Mouse (Mus musculus) urinary bladder, postnatal 4 days (tissue): Measurements from ENCODE around the gene Ddx11.
"Not testable (repeated sequence)": the region's sequence is repeated elsewhere in the genome, so short reads cannot be mapped to it uniquely, and the experiment has no call there.

Experiments
- DNase-seq, 2 experiments: peaks; one replicate each; pipeline ENCODE4 v3.0.0; 2021 to 2022; ENCODE audit warnings: low spot score in 2 of 2

The Ddx11 gene

GRCm38 (mm10) chr17:66112166-66112565, 11.2 kb upstream of the Ddx11 start:
- no peak for DNase-seq

- DNase-seq = no peak
These were observed 4.3 kb upstream of the Ddx11 start for GRCm38 (mm10) chr17:66118991-66119390.

GRCm38 (mm10) chr17:66120701-66121100, 2.6 kb upstream of the Ddx11 start:
- DNase-seq = no peak

GRCm38 (mm10) chr17:66123816-66124610, 693 bp downstream of the Ddx11 start:
- DNase-seq = no peak

GRCm38 (mm10) chr17:66125211-66125610, 1.9 kb downstream of the Ddx11 start:
- no peak for DNase-seq

- DNase-seq = no peak
These were observed 7.1 kb downstream of the Ddx11 start for GRCm38 (mm10) chr17:66130371-66130770.

- no peak for DNase-seq
These were observed 7.9 kb downstream of the Ddx11 start for GRCm38 (mm10) chr17:66131212-66131611.

GRCm38 (mm10) chr17:66152706-66153662, 29.7 kb downstream of the Ddx11 start:
- not testable (repeated sequence) for DNase-seq

- DNase-seq = not testable (repeated sequence)
These were observed 30.6 kb downstream of the Ddx11 start for GRCm38 (mm10) chr17:66153735-66154423.

GRCm38 (mm10) chr17:66154876-66155275, 31.6 kb downstream of the Ddx11 start:
- no peak for DNase-seq

GRCm38 (mm10) chr17:66158271-66158670, 35.0 kb downstream of the Ddx11 start:
- no peak for DNase-seq

GRCm38 (mm10) chr17:66167141-66167540, 43.8 kb downstream of the Ddx11 start:
- DNase-seq = peak in 1 of 2 experiments; percentile 28

GRCm38 (mm10) chr17:66170971-66171370, 47.7 kb downstream of the Ddx11 start:
- DNase-seq = peak in 1 of 2 experiments; percentile 51

- peak in 1 of 2 experiments; percentile 52 for DNase-seq
These were observed 67.3 kb downstream of the Ddx11 start for GRCm38 (mm10) chr17:66190577-66190976.

GRCm38 (mm10) chr17:66197041-66197440, 73.7 kb downstream of the Ddx11 start:
- no peak for DNase-seq
